Mouse (Mus musculus) T-helper 2 cell (primary cell): ENCODE measurements around the gene Ttc28.
"Not testable (repeated sequence)": the region's sequence is repeated elsewhere in the genome, so short reads cannot be mapped to it uniquely, and the experiment has no call there.

ENCODE experiments used
- in situ Hi-C: fragments of 300-600 bp; cut with MboI, MseI; formaldehyde crosslinking; loops from one replicate; pipeline ENCODE4 v1.15.1; 2025; ENCODE audit warnings: high pct_unique_total_duplicates

Gene Ttc28

GRCm38 (mm10) chr5:111229041-111229394 lies 349.4 kb downstream of the Ttc28 start:
- in situ Hi-C loops: no loop called here

GRCm38 (mm10) chr5:111229671-111230070 lies 350.1 kb downstream of the Ttc28 start:
- in situ Hi-C loops: no loop called here

DNA sequence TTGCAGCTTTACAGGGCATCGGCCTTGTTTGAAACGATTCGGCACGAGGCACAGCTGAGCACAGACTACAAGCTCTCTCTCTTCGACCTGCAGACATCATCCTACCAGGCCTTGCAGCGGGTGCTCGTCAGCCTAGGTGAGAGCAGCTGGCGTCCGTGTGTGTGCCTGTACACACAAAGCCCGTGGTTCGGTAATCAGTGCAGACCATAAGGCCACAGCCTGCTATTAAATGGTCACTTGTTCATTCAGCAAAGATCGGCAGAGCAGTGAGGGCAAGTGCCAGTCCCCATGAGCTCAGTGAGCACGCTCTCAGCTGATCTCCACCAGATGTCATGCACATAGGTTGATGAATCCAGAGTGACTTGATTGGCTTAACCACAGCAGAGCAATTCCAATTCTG lies 351.4 kb downstream of the Ttc28 start:
- in situ Hi-C loops: no loop called here

- in situ Hi-C loops: no loop called here
These were observed 352.2 kb downstream of the Ttc28 start for GRCm38 (mm10) chr5:111231769-111232168.

DNA sequence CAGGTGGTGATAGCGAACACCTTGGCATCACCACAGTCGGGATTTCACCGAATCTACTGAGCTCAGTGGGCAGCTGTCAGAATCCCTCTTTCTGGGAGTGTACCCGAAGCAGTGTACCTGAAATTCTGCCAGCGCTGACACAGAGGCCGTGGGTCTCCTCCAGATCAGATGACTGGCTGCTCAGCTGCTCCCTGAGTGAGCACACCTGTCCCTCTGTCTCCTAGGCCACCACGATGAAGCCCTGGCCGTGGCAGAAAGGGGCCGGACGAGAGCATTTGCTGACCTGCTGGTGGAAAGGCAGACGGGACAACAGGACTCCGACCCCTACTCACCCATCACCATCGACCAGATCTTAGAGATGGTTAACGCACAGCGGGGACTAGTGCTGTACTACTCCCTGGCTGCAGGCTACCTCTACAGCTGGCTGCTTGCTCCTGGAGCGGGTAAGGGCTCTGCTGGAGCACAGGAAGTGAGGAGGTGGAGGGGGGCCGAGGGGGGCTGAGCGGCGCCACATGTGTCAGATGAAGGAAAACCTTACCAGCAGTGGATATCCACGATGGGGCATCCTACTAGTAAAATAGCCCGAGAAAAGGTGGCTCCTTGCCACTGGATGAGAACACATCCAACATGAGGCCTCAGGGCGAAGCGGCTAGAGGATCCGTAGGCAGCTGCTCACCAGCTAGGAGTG lies 353.6 kb downstream of the Ttc28 start:
- in situ Hi-C loops: no loop called here

GRCm38 (mm10) chr5:111235131-111235530 lies 355.5 kb downstream of the Ttc28 start:
- in situ Hi-C loops: no loop called here

GRCm38 (mm10) chr5:111237176-111237636 lies 357.6 kb downstream of the Ttc28 start:
- in situ Hi-C loops: no loop called here

DNA sequence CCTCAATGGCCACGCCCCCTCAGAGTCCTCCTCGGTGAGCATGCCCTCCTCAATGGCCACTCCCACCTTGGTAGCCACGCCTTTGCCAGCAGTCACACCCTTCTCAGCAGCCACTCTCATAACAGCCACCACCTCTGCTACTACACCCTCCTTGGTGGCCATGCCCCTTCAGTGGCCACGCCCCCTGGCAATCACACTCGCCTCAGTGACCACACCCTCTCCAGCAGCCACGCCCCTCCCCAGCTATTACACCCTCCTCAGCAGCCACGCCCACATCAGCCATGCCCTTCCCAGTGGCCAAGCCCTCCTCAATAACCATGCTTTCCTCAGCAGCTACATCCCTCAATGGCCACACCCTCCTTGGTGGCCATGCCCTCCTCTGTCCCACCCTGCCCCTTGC lies 359.6 kb downstream of the Ttc28 start:
- in situ Hi-C loops: no loop called here

- in situ Hi-C loops: no loop called here
These were observed 363.9 kb downstream of the Ttc28 start for GRCm38 (mm10) chr5:111243447-111244040.

- in situ Hi-C loops: no loop called here
These were observed 364.5 kb downstream of the Ttc28 start for GRCm38 (mm10) chr5:111244061-111244460.

DNA sequence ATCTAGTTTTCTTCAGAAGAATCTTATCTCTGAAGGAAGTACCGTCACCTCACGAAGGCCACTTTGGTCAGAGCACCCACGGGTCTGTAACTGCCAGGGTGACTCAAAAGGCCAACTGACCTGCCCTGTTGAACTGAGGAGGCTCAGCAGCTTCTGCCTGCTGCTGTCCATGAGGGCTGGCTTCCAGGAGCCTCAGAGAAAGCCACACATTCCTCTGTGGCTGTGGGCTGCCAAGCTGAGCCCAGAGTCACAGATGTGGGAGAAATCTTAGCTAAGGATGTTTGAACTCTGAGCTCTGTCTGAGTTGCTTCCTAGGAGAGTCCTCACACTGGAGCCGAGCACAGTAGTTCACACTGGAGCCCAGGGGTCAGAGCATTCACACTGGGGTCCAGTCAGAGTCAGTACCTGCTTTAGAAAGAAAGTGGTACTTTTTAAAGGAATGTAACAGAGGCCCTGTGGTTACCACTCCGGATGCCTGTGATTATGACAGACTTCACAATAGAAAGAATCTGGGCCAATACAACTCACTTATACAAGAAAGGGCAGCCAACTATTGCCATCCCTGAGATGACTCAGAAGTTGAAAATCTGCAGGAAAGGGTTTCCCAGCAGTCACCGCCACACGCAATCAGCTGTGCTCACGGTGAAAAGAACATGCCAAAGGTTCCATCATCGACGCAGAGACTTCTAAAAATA lies 368.1 kb downstream of the Ttc28 start:
- in situ Hi-C loops: no loop called here

DNA sequence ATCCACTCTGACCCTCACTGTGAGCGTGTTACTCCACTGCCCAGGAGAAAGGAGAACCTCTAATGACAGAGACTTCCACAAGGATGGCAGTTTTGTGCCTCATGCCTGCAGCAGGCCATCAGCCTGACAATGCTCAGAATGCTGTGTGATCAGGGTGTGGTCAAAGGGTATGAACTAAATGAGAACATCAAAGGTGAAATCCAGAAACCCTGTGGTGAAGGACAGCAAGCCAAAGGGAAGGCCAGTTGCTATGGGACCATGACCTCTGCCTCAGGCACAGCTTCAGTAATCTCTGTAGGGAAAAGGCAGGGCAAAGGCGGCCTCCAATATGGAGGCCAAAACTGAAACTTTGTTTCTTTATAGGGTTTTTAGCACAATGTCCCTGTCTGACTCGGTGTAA lies 372.5 kb downstream of the Ttc28 start:
- in situ Hi-C loops: no loop called here

GRCm38 (mm10) chr5:111254362-111254761 lies 374.8 kb downstream of the Ttc28 start:
- in situ Hi-C loops: no loop called here

- in situ Hi-C loops: no loop called here
These were observed 375.2 kb downstream of the Ttc28 start for GRCm38 (mm10) chr5:111254781-111255180.

DNA sequence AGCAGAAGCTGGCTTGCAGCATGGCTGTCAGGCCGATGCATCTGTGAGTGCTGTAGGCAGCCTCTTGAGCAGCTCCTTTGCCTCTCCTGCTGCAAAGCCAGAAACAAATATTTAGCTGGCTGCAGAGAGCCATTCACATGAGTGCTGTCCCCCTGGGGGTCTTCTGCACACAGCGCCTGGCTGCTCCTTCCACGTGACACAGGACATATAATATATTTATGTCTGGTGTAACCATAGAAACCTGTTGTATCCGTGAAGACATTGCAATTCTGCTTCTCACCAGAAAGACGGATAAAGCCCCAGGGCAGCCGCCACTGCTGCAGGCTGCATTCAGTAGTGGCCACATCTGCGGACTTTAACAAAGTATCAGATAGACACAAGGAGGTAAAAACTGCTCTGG lies 376.6 kb downstream of the Ttc28 start:
- in situ Hi-C loops: no loop called here

- in situ Hi-C loops: no loop called here
These were observed 377.5 kb downstream of the Ttc28 start for GRCm38 (mm10) chr5:111257127-111257526.

- in situ Hi-C loops: not testable (repeated sequence)
These were observed 381.6 kb downstream of the Ttc28 start for GRCm38 (mm10) chr5:111261162-111261561.

DNA sequence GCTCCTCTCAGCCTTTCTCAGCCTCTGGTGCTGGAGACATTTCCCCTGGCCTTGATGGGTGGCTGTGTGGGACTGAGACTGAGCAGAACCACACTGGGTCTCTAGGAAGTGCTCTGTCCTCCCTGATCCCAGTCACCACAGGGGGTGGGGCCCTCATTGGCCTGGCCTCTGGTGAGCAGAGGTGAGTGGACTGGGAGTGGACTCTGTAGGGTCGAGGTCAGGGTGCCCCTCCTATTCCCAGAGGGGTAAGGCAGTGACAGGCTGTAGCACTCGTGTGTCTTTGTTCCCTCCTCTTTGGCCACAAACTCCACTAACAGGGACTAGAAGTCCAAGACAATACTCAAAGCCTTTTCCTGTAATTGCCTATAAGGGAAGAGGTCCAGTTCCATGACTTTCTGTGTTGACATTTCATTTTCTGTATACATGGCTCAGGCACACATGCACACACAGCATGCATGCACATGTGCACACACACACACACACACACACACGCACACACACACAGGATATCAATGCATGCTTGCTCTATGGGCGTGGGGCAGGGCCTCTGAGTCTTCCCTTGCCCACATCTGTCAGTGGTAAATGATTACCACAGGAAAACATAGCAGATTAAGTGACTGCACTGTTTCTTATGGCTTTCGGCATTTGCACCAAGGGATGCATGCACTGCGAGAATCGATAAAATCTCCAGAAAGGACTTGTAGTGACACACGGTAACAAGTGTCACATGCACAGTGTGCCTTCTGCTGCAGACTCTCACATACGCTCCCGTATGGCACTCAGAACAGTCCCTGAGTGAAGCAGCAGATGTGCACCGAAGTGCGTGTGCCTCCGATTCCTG lies 382.4 kb downstream of the Ttc28 start:
- in situ Hi-C loops: no loop called here

DNA sequence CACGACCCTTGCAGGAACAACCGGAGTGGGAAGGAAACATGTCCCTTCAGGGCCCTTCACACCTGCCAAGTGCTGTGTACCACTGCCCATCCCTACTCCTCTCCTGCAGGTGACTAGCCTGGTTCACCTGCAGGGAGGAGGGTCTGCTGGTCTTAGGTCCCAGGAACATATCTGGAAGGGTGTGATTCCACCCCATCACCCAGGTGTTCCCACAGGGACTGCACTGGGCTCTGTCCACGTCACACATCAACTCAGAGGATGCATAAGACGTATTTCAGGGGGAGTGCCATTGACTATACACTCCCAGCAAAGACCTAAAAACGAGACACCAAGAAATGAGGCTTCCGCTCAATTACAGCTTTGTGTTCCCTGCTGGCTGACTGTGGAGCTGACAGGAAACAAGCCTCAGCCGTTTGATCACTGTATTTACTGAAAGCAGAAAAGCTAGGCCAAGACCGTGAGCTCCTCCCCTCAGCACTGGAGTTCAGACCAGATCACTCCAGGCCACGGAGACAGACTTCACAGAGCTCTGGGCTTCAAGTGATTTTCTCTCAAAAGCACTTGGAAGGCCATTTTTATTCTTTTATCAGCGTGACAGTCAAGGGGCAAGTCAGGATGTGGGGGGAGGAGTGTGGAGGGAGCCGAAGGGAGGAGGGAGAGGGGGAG lies 383.1 kb downstream of the Ttc28 start:
- in situ Hi-C loops: no loop called here

DNA sequence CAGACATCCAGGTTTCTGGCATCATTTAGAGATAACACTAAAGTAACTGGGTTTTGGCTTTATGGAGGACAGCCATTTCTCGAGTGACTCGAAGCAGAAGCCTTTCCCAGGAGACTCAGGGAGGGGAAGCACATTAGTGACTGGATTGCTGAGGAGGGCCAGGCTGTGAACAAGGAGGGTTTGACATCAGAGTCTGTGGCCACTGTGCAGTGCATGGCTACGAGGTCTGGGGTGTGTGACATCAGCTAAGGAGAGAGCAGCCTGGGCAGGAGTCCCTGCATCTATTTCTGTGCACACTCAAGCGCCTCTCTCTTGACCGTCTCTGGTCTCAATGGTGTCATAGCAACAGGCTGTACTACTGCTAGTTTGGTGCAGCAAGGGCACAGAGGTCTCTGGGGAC lies 383.8 kb downstream of the Ttc28 start:
- in situ Hi-C loops: no loop called here

DNA sequence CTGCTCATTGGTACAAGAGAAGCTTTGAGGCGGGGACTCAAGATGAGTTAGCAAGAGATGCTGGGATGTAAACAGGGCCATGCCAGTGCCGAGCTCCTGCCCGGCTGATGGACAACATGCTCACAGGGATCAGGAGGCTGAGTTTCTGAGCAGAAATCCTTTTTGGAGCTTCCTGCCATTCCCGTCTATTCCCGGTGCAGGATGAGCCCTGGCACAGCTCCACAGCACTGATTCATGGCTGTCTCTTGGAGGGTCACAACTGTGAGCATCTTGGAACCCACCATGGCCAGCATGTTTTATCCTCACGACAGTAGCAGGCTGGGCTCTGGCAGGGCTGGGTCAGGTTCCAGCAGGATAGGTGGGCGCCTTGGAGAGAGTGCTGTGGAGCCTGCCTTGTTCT lies 384.9 kb downstream of the Ttc28 start:
- in situ Hi-C loops: no loop called here
